Mouse (Mus musculus) embryonic facial prominence, embryonic 11.5 days (tissue): ENCODE measurements around the gene Arl15. TPM values are rescaled to one million over a fixed set of nuclear protein-coding genes. Genes with fewer than 3 reads are reported as not detected.

Source experiments
- ATAC-seq: fragments of 200-750 bp; cut with Nextera tagmentation; replicated peaks from 2 replicates; pipeline ENCODE4 v1.8.0; 2017; ENCODE audit warnings: low read depth; ENCODE audit not compliant: insufficient number of reproducible peaks, low FRiP score, low TSS enrichment
- DNase-seq: peaks from one replicate; pipeline ENCODE4 v3.0.0-alpha.2; 2015; ENCODE audit warnings: low spot score
- H3K27ac ChIP-seq: fragments of 300-500 bp; sonication (generic); replicated peaks from 2 replicates; pipeline ENCODE4 v1.5.1; 2014; ENCODE audit warnings: mild to moderate bottlenecking, low read depth, low read length, control low read depth
- H3K27me3 ChIP-seq: fragments of 300-500 bp; sonication (generic); 2 replicates; pipeline ENCODE4 v1.6.1; 2014; ENCODE audit warnings: mild to moderate bottlenecking, low read length, moderate library complexity, mixed read lengths; ENCODE audit not compliant: control insufficient read depth, insufficient read depth
- H3K36me3 ChIP-seq: fragments of 300-500 bp; sonication (generic); replicated peaks from 2 replicates; pipeline ENCODE4 v1.6.1; 2014; ENCODE audit warnings: low read depth, mild to moderate bottlenecking, low read length, moderate library complexity, mixed read lengths; ENCODE audit not compliant: control insufficient read depth, insufficient read depth
- H3K4me1 ChIP-seq: fragments of 300-500 bp; sonication (generic); 2 replicates; pipeline ENCODE4 v1.6.1; 2014; ENCODE audit warnings: low read length, mixed read lengths; ENCODE audit not compliant: control insufficient read depth, insufficient read depth
- H3K4me2 ChIP-seq: fragments of 300-500 bp; sonication (generic); 2 replicates; pipeline ENCODE4 v1.6.1; 2014; ENCODE audit warnings: low read depth, mild to moderate bottlenecking, control low read depth, low read length, moderate library complexity
- H3K4me3 ChIP-seq: fragments of 300-500 bp; sonication (generic); 2 replicates; pipeline ENCODE4 v1.5.1; 2014; ENCODE audit warnings: low read depth, low read length, control low read depth
- H3K9ac ChIP-seq: fragments of 300-500 bp; sonication (generic); replicated peaks from 2 replicates; pipeline ENCODE4 v1.6.1; 2014; ENCODE audit warnings: mild to moderate bottlenecking, control low read depth, low read length
- H3K9me3 ChIP-seq: fragments of 300-500 bp; sonication (generic); replicated peaks from 2 replicates; pipeline ENCODE4 v1.6.1; 2016; ENCODE audit warnings: mild to moderate bottlenecking, low read length, inconsistent platforms, mixed read lengths; ENCODE audit not compliant: control insufficient read depth
- WGBS: fragments of 180-500 bp; shearing (Covaris S2); extraction: QIAGEN DNeasy Blood & Tissue Kit; methylation state at CpG from one replicate; pipeline ENCODE4 v1.1.7; 2014; 5-methylcytosine and 5-hydroxymethylcytosine counted together
- polyA plus RNA-seq: library from polyadenylated mRNA; unstranded; fragments of >200 nt; fragmentation: Nextera tagmentation; extraction: Ambion mirVana; gene quantifications from 2 replicates; pipeline ENCODE4 v1.2.1, GENCODE M21; 2014

Arl15 gene
- polyA plus RNA-seq, 1 experiment from 2014 or later = 10.9 TPM

GRCm38 (mm10) chr13:113880564-113881171 is 86.4 kb downstream of the Arl15 start:
- H3K4me3 ChIP-seq = no peak overlapping the region
- ATAC-seq (0 out of 2 replicates have a peak, but pooled peaks have one; percentile 10), DNase-seq (no peak)
- 13% methylated on average over 19 of the region's 19 CpGs for WGBS
- no peak overlapping the region for H3K4me2 ChIP-seq
- no peaks in the 10 kb centered on the region for H3K4me1 ChIP-seq
- no peaks in the 10 kb centered on the region for H3K36me3 ChIP-seq
- no peaks in the 10 kb centered on the region for H3K9me3 ChIP-seq
- no peak overlapping the region for H3K9ac ChIP-seq
- no peaks in the 10 kb centered on the region for H3K27me3 ChIP-seq
- no peak overlapping the region for H3K27ac ChIP-seq

- Histone ChIP-seq H3K36me3 (no peaks in the 10 kb centered on the region), H3K9me3 (no peaks in the 10 kb centered on the region), H3K9ac (no peak overlapping the region), H3K4me3 (no peak overlapping the region), H3K27me3 (no peaks in the 10 kb centered on the region), H3K4me1 (no peaks in the 10 kb centered on the region; the same call in 1 of the 2 replicates), H3K4me2 (no peak overlapping the region), H3K27ac (no peak overlapping the region)
- no peak for ATAC-seq
- DNase-seq = no peak
- 18% methylated on average over 1 of the region's 1 CpGs for WGBS
Observed at GRCm38 (mm10) chr13:113882959-113883358, 88.7 kb downstream of the Arl15 start.

GRCm38 (mm10) chr13:113887090-113887489 is 92.8 kb downstream of the Arl15 start:
- 59% methylated on average over 6 of the region's 6 CpGs for WGBS
- peaks cover 3% of the 10 kb centered on the region; the same call in 1 of the 2 replicates for H3K4me1 ChIP-seq
- ATAC-seq = no peak
- H3K27ac ChIP-seq = no peak overlapping the region
- DNase-seq = no peak
- H3K9ac ChIP-seq = no peak overlapping the region
- no peaks in the 10 kb centered on the region for H3K9me3 ChIP-seq
- H3K27me3 ChIP-seq = no peaks in the 10 kb centered on the region
- no peaks in the 10 kb centered on the region for H3K36me3 ChIP-seq
- no peak overlapping the region for H3K4me2 ChIP-seq
- H3K4me3 ChIP-seq = no peak overlapping the region

- Histone ChIP-seq H3K4me2 (no peak overlapping the region), H3K27me3 (no peaks in the 10 kb centered on the region), H3K4me3 (no peak overlapping the region), H3K36me3 (no peaks in the 10 kb centered on the region), H3K4me1 (peaks cover 3% of the 10 kb centered on the region; the same call in 1 of the 2 replicates), H3K9me3 (no peaks in the 10 kb centered on the region), H3K9ac (no peak overlapping the region), H3K27ac (no peak overlapping the region)
- WGBS = 44% methylated on average over 5 of the region's 5 CpGs
- DNase-seq (no peak), ATAC-seq (no peak)
Observed at GRCm38 (mm10) chr13:113888126-113888525, 93.8 kb downstream of the Arl15 start.

- no peak overlapping the region for H3K27ac ChIP-seq
- H3K4me1 ChIP-seq = peaks cover 3% of the 10 kb centered on the region; the same call in 1 of the 2 replicates
Observed at GRCm38 (mm10) chr13:113888704-113889103, 94.4 kb downstream of the Arl15 start.

GRCm38 (mm10) chr13:113889140-113890055 is 95.1 kb downstream of the Arl15 start:
- DNase-seq = no peak
- WGBS = 69% methylated on average over 24 of the region's 24 CpGs
- no peak for ATAC-seq
- Histone ChIP-seq H3K9ac (no peak overlapping the region), H3K9me3 (no peaks in the 10 kb centered on the region), H3K4me1 (peaks cover 3% of the 10 kb centered on the region; the same call in 1 of the 2 replicates), H3K4me2 (0 out of 2 replicates have a peak overlapping the region, but pooled peaks have one; percentile 15), H3K4me3 (no peak overlapping the region), H3K36me3 (no peaks in the 10 kb centered on the region), H3K27ac (no peak overlapping the region), H3K27me3 (no peaks in the 10 kb centered on the region)

More at GRCm38 (mm10) chr13:113888704-113889103, 94.4 kb downstream of the Arl15 start:
- Histone ChIP-seq H3K9me3 (no peaks in the 10 kb centered on the region), H3K9ac (peak overlapping the region; percentile 19; the same call in 1 of the 2 replicates), H3K27me3 (no peaks in the 10 kb centered on the region), H3K4me2 (peak overlapping the region; percentile 15; the same call in 1 of the 2 replicates), H3K4me3 (no peak overlapping the region), H3K36me3 (no peaks in the 10 kb centered on the region)
- 36% methylated on average over 16 of the region's 16 CpGs for WGBS
- no peak for ATAC-seq
- DNase-seq = no peak

- H3K9me3 ChIP-seq = no peaks in the 10 kb centered on the region
- H3K27me3 ChIP-seq = no peaks in the 10 kb centered on the region
- no peak overlapping the region for H3K27ac ChIP-seq
- ATAC-seq (no peak), DNase-seq (no peak)
- WGBS = 78% methylated on average over 10 of the region's 10 CpGs
- no peaks in the 10 kb centered on the region for H3K36me3 ChIP-seq
- H3K4me1 ChIP-seq = no peaks in the 10 kb centered on the region
- no peak overlapping the region for H3K9ac ChIP-seq
- no peak overlapping the region for H3K4me2 ChIP-seq
- no peak overlapping the region for H3K4me3 ChIP-seq
Observed at GRCm38 (mm10) chr13:113896684-113897083, 102.4 kb downstream of the Arl15 start.

- no peaks in the 10 kb centered on the region for H3K9me3 ChIP-seq
- H3K4me2 ChIP-seq = no peak overlapping the region
- DNase-seq = no peak
- no peaks in the 10 kb centered on the region for H3K27me3 ChIP-seq
- H3K4me3 ChIP-seq = no peak overlapping the region
- ATAC-seq = no peak
- H3K27ac ChIP-seq = no peak overlapping the region
- 85% methylated on average over 3 of the region's 3 CpGs for WGBS
- no peaks in the 10 kb centered on the region for H3K36me3 ChIP-seq
- no peaks in the 10 kb centered on the region for H3K4me1 ChIP-seq
- no peak overlapping the region for H3K9ac ChIP-seq
Observed at GRCm38 (mm10) chr13:113897498-113897897, 103.2 kb downstream of the Arl15 start.
